Mouse (Mus musculus) layer of hippocampus, postnatal 25 days (tissue): Measurements from ENCODE around the gene Gm4559. TPM values are rescaled to one million over a fixed set of nuclear protein-coding genes. Genes with fewer than 3 reads are reported as not detected.
"Not testable (repeated sequence)": the region's sequence is repeated elsewhere in the genome, so short reads cannot be mapped to it uniquely, and the experiment has no call there.

Source experiments
- DNase-seq, 2 experiments: peaks; one replicate each; pipeline ENCODE4 v3.0.0; 2022; ENCODE audit warnings: mixed read lengths in 2 of 2, low spot score in 1 of 2; ENCODE audit errors: extremely low spot score in 1 of 2
- total RNA-seq, 2 experiments: library from RNA; stranded (reverse); gene quantifications; 2 replicates each; pipeline ENCODE4 v1.2.3; 2021

Gm4559 gene
- total RNA-seq: not detected

- DNase-seq: not testable (repeated sequence)
Measured at GRCm38 (mm10) chr7:142274263-142274662, at the start of gene Gm4559. Gene Gm4559, minus strand, starts transcription at chr7:142274363.

- DNase-seq: no peak
Measured at GRCm38 (mm10) chr7:142323396-142324117, 49.4 kb upstream of the Gm4559 start.

- no peak for DNase-seq
Measured at GRCm38 (mm10) chr7:142322641-142323040, 48.5 kb upstream of the Gm4559 start.

GRCm38 (mm10) chr7:142321637-142322306 is 47.6 kb upstream of the Gm4559 start:
- DNase-seq: not testable (repeated sequence)

GRCm38 (mm10) chr7:142320906-142321305 is 46.7 kb upstream of the Gm4559 start:
- no peak for DNase-seq

GRCm38 (mm10) chr7:142319124-142319523 is 45.0 kb upstream of the Gm4559 start:
- DNase-seq: no peak

- DNase-seq: no peak
Measured at GRCm38 (mm10) chr7:142317216-142317615, 43.1 kb upstream of the Gm4559 start.

GRCm38 (mm10) chr7:142316558-142316957 is 42.4 kb upstream of the Gm4559 start:
- peak in 1 of 2 experiments; percentile 49 for DNase-seq

GRCm38 (mm10) chr7:142314600-142315285 is 40.6 kb upstream of the Gm4559 start:
- DNase-seq: no peak

GRCm38 (mm10) chr7:142303929-142304328 is 29.8 kb upstream of the Gm4559 start:
- DNase-seq: not testable (repeated sequence)

- no peak for DNase-seq
Measured at GRCm38 (mm10) chr7:142303249-142303648, 29.1 kb upstream of the Gm4559 start, which contains the start of gene Krtap5-4. Gene Krtap5-4, plus strand, starts transcription at chr7:142303549.

GRCm38 (mm10) chr7:142297018-142297417 is 22.9 kb upstream of the Gm4559 start, which contains the start of gene Krtap5-1:
Gene Krtap5-1, minus strand, starts transcription at chr7:142297118.
- DNase-seq: not testable (repeated sequence)

- not testable (repeated sequence) for DNase-seq
Measured at GRCm38 (mm10) chr7:142296108-142296507, 21.9 kb upstream of the Gm4559 start.

- no peak for DNase-seq
Measured at GRCm38 (mm10) chr7:142295418-142295817, 21.3 kb upstream of the Gm4559 start.

GRCm38 (mm10) chr7:142293851-142294250 is 19.7 kb upstream of the Gm4559 start:
- peak in 1 of 2 experiments; percentile 47 for DNase-seq

GRCm38 (mm10) chr7:142285910-142286612 is 11.9 kb upstream of the Gm4559 start:
- not testable (repeated sequence) for DNase-seq

- DNase-seq: peak in 1 of 2 experiments; percentile 11
Measured at GRCm38 (mm10) chr7:142285130-142285835, 11.1 kb upstream of the Gm4559 start.

- DNase-seq: peak; percentile 73 to 98
Measured at GRCm38 (mm10) chr7:142284615-142285080, 10.5 kb upstream of the Gm4559 start.

GRCm38 (mm10) chr7:142284023-142284591 is 9.9 kb upstream of the Gm4559 start:
- peak; percentile 13 to 16 for DNase-seq
